Mouse (Mus musculus) heart, postnatal 0 days (tissue): ENCODE measurements around the gene Slc31a2.

ENCODE experiments used
- CTCF ChIP-seq: IDR thresholded peaks from 2 replicates; pipeline ENCODE4 v1.5.1; 2016; ENCODE audit warnings: antibody characterized with exemption, control low read depth, low read depth
- EP300 ChIP-seq: IDR thresholded peaks from 2 replicates; pipeline ENCODE4 v1.6.1; 2016; ENCODE audit warnings: antibody characterized with exemption, low read depth

- peak; percentile 26; the same call in 1 of the 2 replicates for TF ChIP-seq CTCF
- TF ChIP-seq EP300: no peak
Observed at GRCm38 (mm10) chr4:62229448-62229847, 32.9 kb upstream of the Slc31a2 start.
